Mouse (Mus musculus) kidney, embryonic 16.5 days (tissue): ENCODE measurements around the gene Slc26a10. TPM values are rescaled to one million over a fixed set of nuclear protein-coding genes. Genes with fewer than 3 reads are reported as not detected.
A peak's percentile ranks its signal among the peaks of the same experiment; 100 is the strongest.

Experiments used
- ATAC-seq: fragments of 200-750 bp; cut with Nextera tagmentation; 2 replicates; pipeline ENCODE4 v1.8.0; 2017; ENCODE audit warnings: moderate TSS enrichment; ENCODE audit not compliant: low FRiP score, low TSS enrichment
- H3K27ac ChIP-seq: fragments of 300-500 bp; sonication (generic); 2 replicates; pipeline ENCODE4 v1.5.1; 2014; ENCODE audit warnings: low read length
- H3K27me3 ChIP-seq: fragments of 300-500 bp; sonication (generic); 2 replicates; pipeline ENCODE4 v1.6.1; 2014; ENCODE audit warnings: low read length, control low read depth, mixed read lengths; ENCODE audit not compliant: insufficient read depth
- H3K36me3 ChIP-seq: fragments of 300-500 bp; sonication (generic); 2 replicates; pipeline ENCODE4 v1.6.1; 2014; ENCODE audit warnings: low read length, control low read depth, mixed read lengths; ENCODE audit not compliant: insufficient read depth
- H3K4me1 ChIP-seq: fragments of 300-500 bp; sonication (generic); 2 replicates; pipeline ENCODE4 v1.6.1; 2014; ENCODE audit warnings: low read length, control low read depth, mixed read lengths; ENCODE audit not compliant: insufficient read depth
- H3K4me2 ChIP-seq: fragments of 300-500 bp; sonication (generic); replicated peaks from 2 replicates; pipeline ENCODE4 v1.6.1; 2014; ENCODE audit warnings: low read depth, low read length
- H3K4me3 ChIP-seq: fragments of 300-500 bp; sonication (generic); 2 replicates; pipeline ENCODE4 v1.5.1; 2014; ENCODE audit warnings: mild to moderate bottlenecking, low read length
- H3K9ac ChIP-seq: fragments of 300-500 bp; sonication (generic); replicated peaks from 2 replicates; pipeline ENCODE4 v1.6.1; 2014; ENCODE audit warnings: low read length
- H3K9me3 ChIP-seq: fragments of 300-500 bp; sonication (generic); 2 replicates; pipeline ENCODE4 v1.6.1; 2016; ENCODE audit warnings: low read length, control low read depth
- WGBS: fragments of 180-500 bp; shearing (Covaris S2); extraction: QIAGEN DNeasy Blood & Tissue Kit; methylation state at CpG from one replicate; pipeline ENCODE4 v1.1.7; 2014; 5-methylcytosine and 5-hydroxymethylcytosine counted together
- polyA plus RNA-seq: library from polyadenylated mRNA; unstranded; fragments of >200 nt; fragmentation: Nextera tagmentation; extraction: Ambion mirVana; gene quantifications from 2 replicates; pipeline ENCODE4 v1.2.1, GENCODE M21; 2015

Slc26a10 gene
- polyA plus RNA-seq, 1 experiment from 2014 or later, result 4.4 TPM

GRCm38 (mm10) chr10:127199474-127199873 lies 19.0 kb upstream of the Slc26a10 start:
- Histone ChIP-seq H3K4me1 (peaks cover 34% of the 10 kb centered on the region), H3K9ac (0 out of 2 replicates have a peak overlapping the region, but pooled peaks have one; percentile 11), H3K4me3 (no peak overlapping the region), H3K9me3 (no peaks in the 10 kb centered on the region), H3K36me3 (peaks cover 43% of the 10 kb centered on the region), H3K27me3 (no peaks in the 10 kb centered on the region), H3K4me2 (no peak overlapping the region), H3K27ac (no peak overlapping the region; the same call in 1 of the 2 replicates)
- WGBS, result 84% methylated on average over 11 of the region's 11 CpGs
- ATAC-seq, result no peak

DNA sequence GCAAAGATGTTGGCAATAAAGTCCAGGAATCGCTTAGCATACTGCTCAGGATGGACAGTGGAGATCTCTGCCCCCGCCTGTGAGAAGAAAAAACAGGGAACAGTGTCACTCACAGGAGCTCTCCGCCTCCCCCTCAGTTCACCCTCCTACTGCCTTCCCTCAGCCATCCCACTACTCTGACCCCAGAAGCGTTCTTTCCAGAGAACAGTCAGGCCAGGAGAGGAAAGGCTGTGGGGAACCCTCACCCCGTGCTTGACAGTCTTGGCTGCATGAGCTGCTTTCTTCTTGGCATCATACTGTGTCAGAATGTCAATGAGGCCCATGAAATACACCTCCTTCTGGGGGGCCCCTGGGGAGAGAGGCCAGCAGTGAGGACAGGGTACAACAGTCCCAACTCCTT lies 18.6 kb upstream of the Slc26a10 start:
- H3K9me3 ChIP-seq, result no peaks in the 10 kb centered on the region
- peak overlapping the region; percentile 24 for H3K27ac ChIP-seq
- no peaks in the 10 kb centered on the region for H3K27me3 ChIP-seq
- H3K36me3 ChIP-seq, result peaks cover 43% of the 10 kb centered on the region
- peaks cover 38% of the 10 kb centered on the region for H3K4me1 ChIP-seq
- H3K4me2 ChIP-seq, result no peak overlapping the region
- no peak for ATAC-seq
- 42% methylated on average over 5 of the region's 5 CpGs for WGBS
- no peak overlapping the region for H3K9ac ChIP-seq
- H3K4me3 ChIP-seq, result no peak overlapping the region

GRCm38 (mm10) chr10:127198492-127198891 lies 18.0 kb upstream of the Slc26a10 start:
- peaks cover 43% of the 10 kb centered on the region for H3K36me3 ChIP-seq
- H3K27me3 ChIP-seq, result no peaks in the 10 kb centered on the region
- no peaks in the 10 kb centered on the region for H3K9me3 ChIP-seq
- H3K9ac ChIP-seq, result no peak overlapping the region
- no peak overlapping the region for H3K4me3 ChIP-seq
- H3K4me2 ChIP-seq, result no peak overlapping the region
- no peak for ATAC-seq
- H3K4me1 ChIP-seq, result peaks cover 38% of the 10 kb centered on the region
- peak overlapping the region; percentile 24 for H3K27ac ChIP-seq
- WGBS, result 26% methylated on average over 2 of the region's 2 CpGs

- WGBS, result 76% methylated on average over 11 of the region's 11 CpGs
- H3K4me2 ChIP-seq, result no peak overlapping the region
- no peak for ATAC-seq
- H3K9ac ChIP-seq, result no peak overlapping the region
- H3K27ac ChIP-seq, result 0 out of 2 replicates have a peak overlapping the region, but pooled peaks have one; percentile 97
- H3K4me1 ChIP-seq, result peaks cover 38% of the 10 kb centered on the region
- H3K36me3 ChIP-seq, result peaks cover 40% of the 10 kb centered on the region
- H3K9me3 ChIP-seq, result no peaks in the 10 kb centered on the region
- no peak overlapping the region for H3K4me3 ChIP-seq
- H3K27me3 ChIP-seq, result no peaks in the 10 kb centered on the region
Observed at GRCm38 (mm10) chr10:127197505-127198110, 17.2 kb upstream of the Slc26a10 start.

DNA sequence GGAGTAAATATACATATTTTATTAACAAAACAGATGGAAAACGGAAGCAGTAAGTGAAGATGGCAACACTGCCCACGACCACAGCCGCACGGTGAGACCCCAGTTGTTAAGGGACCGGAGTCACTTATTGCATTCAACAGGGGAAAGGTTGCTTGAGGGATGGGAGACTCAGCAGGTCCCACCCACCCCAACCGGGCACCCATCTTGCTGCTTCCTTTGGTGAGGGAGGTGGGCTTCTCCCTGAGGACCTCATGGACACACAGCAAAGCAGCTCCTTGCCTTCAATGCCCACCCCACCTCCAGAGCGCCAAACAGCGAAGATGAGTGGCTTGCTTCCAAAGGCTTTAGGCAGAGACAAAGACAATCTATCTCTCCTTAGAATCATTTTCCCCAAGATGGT lies 16.7 kb upstream of the Slc26a10 start:
- H3K4me2 ChIP-seq, result no peak overlapping the region
- peaks cover 40% of the 10 kb centered on the region for H3K36me3 ChIP-seq
- H3K4me1 ChIP-seq, result peaks cover 38% of the 10 kb centered on the region
- H3K27ac ChIP-seq, result peak overlapping the region; percentile 97; the same call in 1 of the 2 replicates
- ATAC-seq, result no peak
- H3K4me3 ChIP-seq, result no peak overlapping the region
- no peak overlapping the region for H3K9ac ChIP-seq
- no peaks in the 10 kb centered on the region for H3K27me3 ChIP-seq
- WGBS, result 88% methylated on average over 8 of the region's 8 CpGs
- H3K9me3 ChIP-seq, result no peaks in the 10 kb centered on the region

DNA sequence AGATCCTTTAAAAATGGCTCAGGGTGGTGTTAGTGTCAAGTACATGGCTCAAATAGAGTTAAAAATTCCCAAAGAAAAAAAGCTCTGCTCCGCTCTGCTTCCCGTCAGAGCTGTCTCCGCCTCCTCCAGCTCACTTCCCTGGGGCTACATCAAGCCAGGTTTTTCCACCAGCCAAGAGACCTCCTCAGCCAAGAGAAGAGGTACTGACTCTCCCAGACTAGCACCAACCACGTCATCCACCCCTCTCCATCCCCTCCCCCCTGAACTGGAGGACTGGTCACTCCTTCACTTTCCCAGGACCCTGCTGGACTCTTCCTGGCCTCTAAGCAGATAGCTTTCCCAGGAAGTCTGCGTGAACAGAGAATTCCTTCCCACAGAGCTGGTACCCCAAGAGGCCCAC lies 15.9 kb upstream of the Slc26a10 start:
- WGBS, result 6% methylated on average over 5 of the region's 5 CpGs
- peak; percentile 79 for ATAC-seq
- no peaks in the 10 kb centered on the region for H3K27me3 ChIP-seq
- peaks cover 39% of the 10 kb centered on the region for H3K36me3 ChIP-seq
- H3K4me1 ChIP-seq, result peaks cover 38% of the 10 kb centered on the region
- peak overlapping the region; percentile 89 for H3K4me3 ChIP-seq
- H3K9me3 ChIP-seq, result no peaks in the 10 kb centered on the region
- peak overlapping the region; percentile 73 for H3K4me2 ChIP-seq
- H3K9ac ChIP-seq, result peak overlapping the region; percentile 96
- peak overlapping the region; percentile 97 for H3K27ac ChIP-seq

GRCm38 (mm10) chr10:127195328-127196129 lies 15.1 kb upstream of the Slc26a10 start, which contains the start of gene Dtx3:
Gene Dtx3 (minus strand): TSS chr10:127195728.
- Histone ChIP-seq H3K36me3 (peaks cover 39% of the 10 kb centered on the region), H3K9ac (peak within 1 kb of the TSS; percentile 96), H3K27me3 (no peaks in the 10 kb centered on the region), H3K27ac (peak within 1 kb of the TSS; percentile 97), H3K4me2 (peak within 1 kb of the TSS; percentile 73), H3K4me1 (peaks cover 46% of the 10 kb centered on the region), H3K9me3 (no peaks in the 10 kb centered on the region), H3K4me3 (peak within 1 kb of the TSS; percentile 89)
- ATAC-seq, result peak; percentile 29; the same call in 1 of the 2 replicates
- WGBS, result under 1% methylated on average over 36 of the region's 47 CpGs

DNA sequence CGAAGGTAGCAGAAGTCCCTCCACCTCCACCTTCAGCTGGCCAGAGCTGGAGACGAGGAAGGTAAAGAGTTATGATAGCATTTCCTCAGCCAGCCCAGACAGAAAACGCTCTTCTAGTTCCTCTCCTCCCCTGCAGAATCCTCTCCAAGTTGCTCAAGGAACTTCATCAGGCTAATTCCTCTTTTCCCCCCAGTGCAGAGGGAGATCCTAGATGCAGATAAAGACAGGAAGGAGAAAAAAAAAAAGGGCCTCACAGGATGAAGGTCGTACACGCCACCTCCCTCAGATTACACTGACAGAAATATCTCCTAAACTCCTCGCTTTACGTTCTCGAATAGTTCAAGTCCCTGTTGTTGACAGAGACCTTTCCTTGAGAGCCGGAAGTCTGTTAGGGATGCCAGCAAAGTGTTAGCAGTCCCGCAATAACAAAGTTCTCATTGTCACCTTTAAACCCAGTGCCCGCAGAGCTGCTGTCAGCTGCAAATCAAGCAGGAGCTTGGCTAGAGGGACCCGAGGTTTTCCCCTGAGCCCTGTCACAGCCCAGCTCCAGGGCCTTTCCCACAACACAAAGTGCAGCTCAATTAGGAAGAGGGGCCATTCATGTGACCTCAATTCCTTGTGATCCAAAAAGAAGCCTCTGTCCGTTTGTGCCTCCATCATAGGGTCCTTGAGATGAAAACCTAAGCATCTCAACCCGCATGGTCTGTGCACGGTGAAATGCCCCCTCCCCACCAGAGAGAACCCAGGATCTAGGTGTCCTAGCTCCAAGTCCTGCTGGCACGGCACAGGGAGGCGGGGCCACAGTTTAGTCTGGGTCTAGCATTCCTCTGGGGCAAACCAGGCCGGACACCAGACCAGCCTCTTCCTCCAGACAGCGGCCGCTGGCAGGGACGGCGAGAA lies 14.2 kb upstream of the Slc26a10 start:
- Histone ChIP-seq H3K4me2 (peak overlapping the region; percentile 73), H3K9me3 (no peaks in the 10 kb centered on the region), H3K9ac (peak overlapping the region; percentile 96), H3K4me3 (peak overlapping the region; percentile 89), H3K27ac (peak overlapping the region; percentile 97), H3K27me3 (no peaks in the 10 kb centered on the region), H3K36me3 (peaks cover 36% of the 10 kb centered on the region), H3K4me1 (peaks cover 55% of the 10 kb centered on the region)
- peak; percentile 62 for ATAC-seq
- 5% methylated on average over 22 of the region's 22 CpGs for WGBS

GRCm38 (mm10) chr10:127193011-127193410 lies 12.6 kb upstream of the Slc26a10 start:
- 67% methylated on average over 9 of the region's 9 CpGs for WGBS
- no peak overlapping the region for H3K4me2 ChIP-seq

More at GRCm38 (mm10) chr10:127193011-127193410, 12.6 kb upstream of the Slc26a10 start:
- no peak for ATAC-seq
- peaks cover 20% of the 10 kb centered on the region for H3K36me3 ChIP-seq
- H3K9me3 ChIP-seq, result no peaks in the 10 kb centered on the region
- H3K27ac ChIP-seq, result no peak overlapping the region
- no peak overlapping the region for H3K4me3 ChIP-seq
- peaks cover 58% of the 10 kb centered on the region for H3K4me1 ChIP-seq
- no peaks in the 10 kb centered on the region for H3K27me3 ChIP-seq
- no peak overlapping the region for H3K9ac ChIP-seq
